Mouse (Mus musculus): ENCODE data around the gene Myo18a. TPM values are rescaled to one million over a fixed set of nuclear protein-coding genes. Genes with fewer than 3 reads are reported as not detected.

The Myo18a gene
- polyA plus RNA-seq, 1 experiment from 2014 or later = 54.4 TPM

DNA sequence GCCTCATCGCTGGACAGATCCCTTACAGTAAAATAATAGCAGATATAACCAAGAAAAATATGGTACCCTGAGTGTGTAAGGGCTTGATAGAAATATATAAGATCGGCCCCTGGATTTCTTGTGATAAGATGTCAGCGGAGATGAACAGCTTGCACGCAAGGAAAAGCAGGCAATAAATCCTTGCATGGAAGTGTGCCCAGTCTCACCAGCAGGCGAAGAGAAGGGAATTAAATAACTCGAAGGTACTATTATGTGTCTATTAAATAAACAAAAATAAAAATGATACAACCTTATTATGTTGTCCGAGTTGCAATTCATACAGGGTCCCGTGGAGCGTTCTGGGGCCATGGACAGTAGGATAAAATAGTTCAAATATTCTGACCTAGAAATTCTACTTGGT lies 133.0 kb downstream of the Myo18a start:
- Histone ChIP-seq H3K27me3 (peaks cover 4% of the 10 kb centered on the region; the same call in 1 of the 2 replicates), H3K27ac (peak overlapping the region; percentile 97), H3K36me3 (no peaks in the 10 kb centered on the region), H3K4me3 (replicated peaks) (no peak overlapping the region), H3K4me1 (replicated peaks) (peaks cover 81% of the 10 kb centered on the region), H3K9me3 (no peaks in the 10 kb centered on the region), H3K4me2 (replicated peaks) (peak overlapping the region; percentile 53), H3K9ac (replicated peaks) (peak overlapping the region; percentile 45; the same call in 1 of the 2 replicates)
- WGBS = 45% methylated on average over 9 of the region's 9 CpGs
- no peak for ATAC-seq

- 15% methylated on average over 6 of the region's 6 CpGs for WGBS
- H3K27ac ChIP-seq = peak overlapping the region; percentile 97
- no peak for ATAC-seq
- H3K4me1 ChIP-seq (replicated peaks) = peaks cover 82% of the 10 kb centered on the region
- no peaks in the 10 kb centered on the region for H3K36me3 ChIP-seq
- H3K4me3 ChIP-seq (replicated peaks) = peak overlapping the region; percentile 22
- H3K27me3 ChIP-seq = peaks cover 3% of the 10 kb centered on the region; the same call in 1 of the 2 replicates
- H3K9me3 ChIP-seq = no peaks in the 10 kb centered on the region
- peak overlapping the region; percentile 58 for H3K9ac ChIP-seq (replicated peaks)
- H3K4me2 ChIP-seq (replicated peaks) = peak overlapping the region; percentile 53
Observed at GRCm38 (mm10) chr11:77896480-77896819, 133.4 kb downstream of the Myo18a start.

DNA sequence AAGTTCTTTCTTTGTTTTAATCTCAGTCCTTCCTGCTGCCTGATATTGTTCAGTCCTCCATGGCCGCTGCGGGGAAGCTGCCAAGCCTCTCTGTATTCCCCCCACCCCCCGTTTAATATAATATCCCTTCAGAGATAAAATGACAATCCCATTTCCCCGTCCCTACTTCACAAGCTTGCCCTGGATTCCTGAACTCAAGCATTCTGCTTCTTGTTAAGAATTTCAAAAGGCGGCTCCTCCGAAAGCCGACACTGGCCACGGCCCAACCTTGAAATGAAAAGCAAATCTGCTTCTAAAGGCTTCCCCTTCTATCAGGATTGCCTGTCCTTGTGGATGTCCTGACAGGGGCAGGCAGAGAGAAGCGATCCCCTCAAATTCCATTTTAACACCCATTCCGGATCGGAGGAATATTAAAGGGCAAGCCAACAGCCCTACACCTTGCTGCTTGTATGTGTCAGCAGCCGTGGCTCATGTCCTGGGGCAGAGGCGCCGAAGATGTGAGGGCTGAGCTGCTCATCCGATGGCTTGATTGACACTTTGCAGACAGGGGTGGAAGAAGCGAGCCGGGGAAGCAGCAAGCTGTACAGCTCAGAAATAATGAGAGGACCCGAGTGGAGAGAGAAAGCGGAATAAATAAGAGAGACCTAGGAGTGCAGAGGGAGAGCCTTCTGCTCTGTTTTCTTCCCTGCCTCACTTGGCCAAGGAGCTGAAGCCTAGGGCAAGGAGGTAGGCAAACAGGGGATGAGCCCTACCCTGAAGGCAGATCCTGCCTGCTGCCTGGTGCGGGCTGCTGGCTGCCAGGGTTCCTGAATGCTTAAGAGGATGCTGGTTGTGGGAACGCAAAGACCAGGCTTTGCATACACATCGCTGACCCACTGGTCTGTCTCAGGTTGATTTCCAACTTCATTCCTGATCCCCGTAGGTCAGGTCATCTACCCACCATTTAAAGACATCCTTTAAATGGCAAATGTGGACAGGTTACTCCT lies 134.1 kb downstream of the Myo18a start:
- peak; percentile 65 for ATAC-seq
- Histone ChIP-seq H3K9ac (replicated peaks) (peak overlapping the region; percentile 58), H3K36me3 (no peaks in the 10 kb centered on the region), H3K27ac (peak overlapping the region; percentile 97), H3K4me1 (replicated peaks) (peaks cover 84% of the 10 kb centered on the region), H3K4me3 (replicated peaks) (peak overlapping the region; percentile 22), H3K9me3 (no peaks in the 10 kb centered on the region), H3K4me2 (replicated peaks) (peak overlapping the region; percentile 53), H3K27me3 (peaks cover 3% of the 10 kb centered on the region; the same call in 1 of the 2 replicates)
- 5% methylated on average over 23 of the region's 23 CpGs for WGBS

GRCm38 (mm10) chr11:77900187-77900586 lies 137.1 kb downstream of the Myo18a start:
- ATAC-seq = no peak
- H3K27ac ChIP-seq = no peak overlapping the region
- no peak overlapping the region for H3K4me3 ChIP-seq (replicated peaks)
- peaks cover 74% of the 10 kb centered on the region for H3K4me1 ChIP-seq (replicated peaks)
- no peak overlapping the region for H3K4me2 ChIP-seq (replicated peaks)
- H3K9ac ChIP-seq (replicated peaks) = no peak overlapping the region
- peaks cover 9% of the 10 kb centered on the region; the same call in 1 of the 2 replicates for H3K27me3 ChIP-seq
- WGBS = 92% methylated on average over 3 of the region's 3 CpGs
- no peaks in the 10 kb centered on the region for H3K9me3 ChIP-seq
- H3K36me3 ChIP-seq = no peaks in the 10 kb centered on the region

DNA sequence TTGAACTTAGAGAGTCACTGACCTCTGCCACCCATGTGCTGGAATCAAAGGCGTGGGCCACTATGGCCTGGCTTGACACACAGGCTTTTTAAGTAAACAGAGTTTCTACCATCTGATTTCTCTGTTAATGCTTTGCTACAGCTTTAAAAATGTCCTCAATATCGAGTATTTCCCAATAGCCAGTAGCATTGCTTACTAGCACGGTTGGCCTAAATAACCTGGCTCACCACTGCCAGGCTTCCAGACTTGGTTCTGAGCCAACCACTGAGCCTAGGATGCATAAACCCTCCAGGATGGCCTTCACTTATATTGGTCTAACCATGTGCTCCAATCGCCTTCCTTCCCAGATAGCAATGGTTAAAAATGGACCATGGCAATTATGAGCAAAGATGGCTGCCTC lies 137.7 kb downstream of the Myo18a start:
- H3K9ac ChIP-seq (replicated peaks) = no peak overlapping the region
- H3K4me3 ChIP-seq (replicated peaks) = no peak overlapping the region
- H3K4me1 ChIP-seq (replicated peaks) = peaks cover 69% of the 10 kb centered on the region
- H3K9me3 ChIP-seq = no peaks in the 10 kb centered on the region
- no peak overlapping the region for H3K4me2 ChIP-seq (replicated peaks)
- WGBS = 90% methylated on average over 4 of the region's 4 CpGs
- ATAC-seq = no peak
- H3K36me3 ChIP-seq = no peaks in the 10 kb centered on the region
- H3K27ac ChIP-seq = no peak overlapping the region
- H3K27me3 ChIP-seq = peaks cover 9% of the 10 kb centered on the region; the same call in 1 of the 2 replicates

- peaks cover 68% of the 10 kb centered on the region for H3K4me1 ChIP-seq (replicated peaks)
- no peaks in the 10 kb centered on the region for H3K9me3 ChIP-seq
- H3K36me3 ChIP-seq = no peaks in the 10 kb centered on the region
- no peak overlapping the region for H3K9ac ChIP-seq (replicated peaks)
- H3K4me3 ChIP-seq (replicated peaks) = no peak overlapping the region
- no peak overlapping the region for H3K4me2 ChIP-seq (replicated peaks)
- H3K27ac ChIP-seq = peak overlapping the region; percentile 48
- H3K27me3 ChIP-seq = peaks cover 9% of the 10 kb centered on the region; the same call in 1 of the 2 replicates
- 40% methylated on average over 5 of the region's 5 CpGs for WGBS
- ATAC-seq = no peak
Observed at GRCm38 (mm10) chr11:77901366-77901765, 138.3 kb downstream of the Myo18a start.

DNA sequence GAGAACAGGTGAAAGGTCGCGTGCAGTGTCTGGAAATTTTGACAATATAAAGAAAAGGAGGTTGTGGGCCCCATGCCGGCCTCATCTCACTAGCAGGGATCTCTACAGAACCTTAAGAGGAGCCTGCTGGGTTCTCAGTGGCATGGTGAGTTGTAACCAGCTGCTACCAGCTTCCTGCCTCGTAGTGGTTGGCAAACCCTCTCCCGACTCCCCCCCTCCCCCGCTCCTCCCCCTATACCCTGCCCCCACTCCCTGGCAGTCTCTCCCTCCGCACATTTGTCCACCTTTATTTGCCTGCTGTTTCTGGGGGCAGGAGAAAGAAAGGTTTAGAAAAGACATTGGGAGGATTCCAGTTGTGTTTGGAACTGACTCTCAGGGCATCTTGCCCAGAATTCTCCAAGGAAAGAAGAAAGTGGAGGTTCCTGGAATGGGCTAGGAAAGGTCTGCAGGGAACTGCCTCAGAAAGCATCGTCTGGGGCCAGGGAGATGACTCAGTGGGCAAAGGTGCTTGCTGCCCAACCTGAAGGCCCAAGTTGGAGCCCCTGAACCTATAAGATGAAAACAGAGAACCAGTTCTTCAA lies 138.8 kb downstream of the Myo18a start:
- 29% methylated on average over 8 of the region's 8 CpGs for WGBS
- no peak for ATAC-seq
- peaks cover 9% of the 10 kb centered on the region; the same call in 1 of the 2 replicates for H3K27me3 ChIP-seq
- H3K9me3 ChIP-seq = no peaks in the 10 kb centered on the region
- no peak overlapping the region for H3K4me2 ChIP-seq (replicated peaks)
- no peak overlapping the region for H3K4me3 ChIP-seq (replicated peaks)
- peak overlapping the region; percentile 48 for H3K27ac ChIP-seq
- no peaks in the 10 kb centered on the region for H3K36me3 ChIP-seq
- no peak overlapping the region for H3K9ac ChIP-seq (replicated peaks)
- peaks cover 68% of the 10 kb centered on the region for H3K4me1 ChIP-seq (replicated peaks)

DNA sequence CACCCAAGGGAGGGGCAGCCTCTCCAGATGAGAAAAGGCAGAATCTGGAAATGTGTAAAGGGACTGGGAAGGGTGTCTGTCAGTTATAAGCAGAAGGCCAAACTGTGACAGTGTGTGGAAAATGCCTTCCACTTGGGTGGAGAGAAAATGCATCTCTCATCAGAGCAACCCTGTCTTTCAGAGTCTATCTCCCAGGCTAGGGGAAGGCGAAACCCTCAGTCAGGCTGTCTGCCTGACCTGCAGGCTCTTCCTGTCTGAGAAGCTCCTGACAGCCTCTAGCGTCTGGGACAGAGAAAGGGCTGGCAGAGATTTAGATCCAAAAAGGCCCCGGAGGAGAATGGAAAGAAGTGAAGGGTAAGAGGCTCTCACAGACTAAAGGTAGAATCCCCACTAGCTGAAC lies 140.7 kb downstream of the Myo18a start:
- Histone ChIP-seq H3K4me1 (replicated peaks) (peaks cover 56% of the 10 kb centered on the region), H3K27ac (peak overlapping the region; percentile 54), H3K36me3 (no peaks in the 10 kb centered on the region), H3K4me3 (replicated peaks) (no peak overlapping the region), H3K27me3 (0 out of 2 replicates have a peak, but pooled peaks cover 7% of the 10 kb centered on the region), H3K9ac (replicated peaks) (peak overlapping the region; percentile 19; the same call in 1 of the 2 replicates), H3K4me2 (replicated peaks) (no peak overlapping the region), H3K9me3 (no peaks in the 10 kb centered on the region)
- no peak for ATAC-seq
- WGBS = 45% methylated on average over 3 of the region's 3 CpGs

- WGBS = 23% methylated on average over 1 of the region's 1 CpGs
- no peaks in the 10 kb centered on the region for H3K9me3 ChIP-seq
- H3K27ac ChIP-seq = no peak overlapping the region
- peaks cover 60% of the 10 kb centered on the region for H3K4me1 ChIP-seq (replicated peaks)
- no peak overlapping the region for H3K4me2 ChIP-seq (replicated peaks)
- ATAC-seq = no peak
- H3K9ac ChIP-seq (replicated peaks) = no peak overlapping the region
- no peaks in the 10 kb centered on the region for H3K36me3 ChIP-seq
- 0 out of 2 replicates have a peak, but pooled peaks cover 7% of the 10 kb centered on the region for H3K27me3 ChIP-seq
- no peak overlapping the region for H3K4me3 ChIP-seq (replicated peaks)
Observed at GRCm38 (mm10) chr11:77904707-77905106, 141.7 kb downstream of the Myo18a start.

DNA sequence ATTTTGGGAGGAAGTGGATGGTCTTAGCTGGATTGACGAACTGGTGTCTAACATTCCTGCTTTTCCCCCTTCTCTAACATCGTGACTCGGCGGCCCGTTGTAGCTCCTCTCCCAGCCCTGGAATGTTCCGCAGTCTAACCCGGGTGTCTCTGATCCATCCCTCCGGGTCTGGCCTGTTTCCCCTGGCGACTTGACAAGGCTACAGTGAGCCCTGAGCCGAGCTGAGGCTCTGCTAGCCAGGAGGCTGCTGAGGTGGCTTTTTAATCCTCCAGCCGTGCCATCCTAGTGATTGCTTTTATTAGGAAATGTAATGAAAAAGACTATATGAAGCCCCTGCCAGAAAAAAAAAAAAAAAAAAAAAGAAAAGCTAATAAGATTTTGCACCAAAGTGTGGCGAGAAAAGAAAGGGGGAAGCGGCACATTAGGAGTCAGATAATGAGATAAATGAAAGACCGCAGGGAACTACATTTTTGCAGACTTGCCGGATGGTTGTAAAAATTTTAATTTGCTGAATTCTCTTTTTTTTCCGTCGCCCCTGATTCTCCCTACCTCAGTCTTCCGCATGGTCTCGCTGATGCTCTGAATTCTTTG lies 143.1 kb downstream of the Myo18a start:
- peaks cover 66% of the 10 kb centered on the region for H3K4me1 ChIP-seq (replicated peaks)
- peak overlapping the region; percentile 37 for H3K4me2 ChIP-seq (replicated peaks)
- no peaks in the 10 kb centered on the region for H3K36me3 ChIP-seq
- ATAC-seq = no peak
- H3K27ac ChIP-seq = peak overlapping the region; percentile 84
- H3K9me3 ChIP-seq = no peaks in the 10 kb centered on the region
- no peak overlapping the region for H3K4me3 ChIP-seq (replicated peaks)
- H3K9ac ChIP-seq (replicated peaks) = peak overlapping the region; percentile 39; the same call in 1 of the 2 replicates
- WGBS = 17% methylated on average over 19 of the region's 19 CpGs
- 0 out of 2 replicates have a peak, but pooled peaks cover 7% of the 10 kb centered on the region for H3K27me3 ChIP-seq

GRCm38 (mm10) chr11:77906747-77907174 lies 143.7 kb downstream of the Myo18a start:
- H3K9ac ChIP-seq (replicated peaks) = peak overlapping the region; percentile 36
- H3K36me3 ChIP-seq = no peaks in the 10 kb centered on the region
- peak overlapping the region; percentile 84 for H3K27ac ChIP-seq
- H3K9me3 ChIP-seq = no peaks in the 10 kb centered on the region
- 0 out of 2 replicates have a peak, but pooled peaks cover 7% of the 10 kb centered on the region for H3K27me3 ChIP-seq
- H3K4me3 ChIP-seq (replicated peaks) = no peak overlapping the region
- H3K4me1 ChIP-seq (replicated peaks) = peaks cover 63% of the 10 kb centered on the region
- ATAC-seq = peak; percentile 76
- 2% methylated on average over 9 of the region's 9 CpGs for WGBS
- H3K4me2 ChIP-seq (replicated peaks) = peak overlapping the region; percentile 37
